Mouse (Mus musculus): ENCODE measurements around the gene Tmem63a. TPM values are rescaled to one million over a fixed set of nuclear protein-coding genes. Genes with fewer than 3 reads are reported as not detected.

Gene Tmem63a
- polyA plus RNA-seq, 1 experiment from 2014 or later: 8.0 TPM

DNA sequence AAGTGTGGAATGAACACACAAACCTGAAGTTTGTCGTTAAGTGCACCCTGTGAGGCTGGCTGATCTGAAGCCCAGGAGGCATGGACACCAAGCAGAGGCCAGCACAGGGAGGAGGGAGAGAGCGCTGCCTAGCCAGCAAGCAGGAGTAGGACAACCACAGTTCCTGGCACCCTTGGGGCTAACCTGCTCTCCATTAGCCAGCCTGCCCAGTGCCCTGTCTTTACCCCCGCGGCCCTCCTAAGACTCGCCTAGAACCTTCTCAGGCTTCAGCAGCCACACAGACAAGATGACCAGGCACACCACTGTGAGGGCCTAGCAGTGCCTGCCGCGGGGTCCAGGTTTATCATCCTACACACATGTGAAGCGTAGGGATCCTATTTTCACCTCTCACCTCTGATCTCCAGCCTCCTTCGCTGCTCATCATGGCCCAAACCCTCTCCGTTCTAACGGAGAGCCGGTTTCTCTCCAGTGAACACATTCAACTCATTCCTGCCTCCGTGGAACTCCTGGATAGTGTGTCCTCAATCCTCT is 75.8 kb downstream of the Tmem63a start:
- no peaks in the 10 kb centered on the region for H3K9me3 ChIP-seq (replicated peaks)
- no peak overlapping the region for H3K4me2 ChIP-seq
- H3K4me3 ChIP-seq (replicated peaks): no peak overlapping the region
- H3K4me1 ChIP-seq (replicated peaks): peaks cover 26% of the 10 kb centered on the region
- no peaks in the 10 kb centered on the region for H3K36me3 ChIP-seq (replicated peaks)
- no peak overlapping the region for H3K27ac ChIP-seq (replicated peaks)
- WGBS (ENCODE audit: insufficient replicate concordance): 59% methylated on average over 13 of the region's 13 CpGs
- H3K27me3 ChIP-seq: peaks cover 56% of the 10 kb centered on the region
- H3K9ac ChIP-seq: no peak overlapping the region
- ATAC-seq (ENCODE audit: insufficient read depth): no peak

DNA sequence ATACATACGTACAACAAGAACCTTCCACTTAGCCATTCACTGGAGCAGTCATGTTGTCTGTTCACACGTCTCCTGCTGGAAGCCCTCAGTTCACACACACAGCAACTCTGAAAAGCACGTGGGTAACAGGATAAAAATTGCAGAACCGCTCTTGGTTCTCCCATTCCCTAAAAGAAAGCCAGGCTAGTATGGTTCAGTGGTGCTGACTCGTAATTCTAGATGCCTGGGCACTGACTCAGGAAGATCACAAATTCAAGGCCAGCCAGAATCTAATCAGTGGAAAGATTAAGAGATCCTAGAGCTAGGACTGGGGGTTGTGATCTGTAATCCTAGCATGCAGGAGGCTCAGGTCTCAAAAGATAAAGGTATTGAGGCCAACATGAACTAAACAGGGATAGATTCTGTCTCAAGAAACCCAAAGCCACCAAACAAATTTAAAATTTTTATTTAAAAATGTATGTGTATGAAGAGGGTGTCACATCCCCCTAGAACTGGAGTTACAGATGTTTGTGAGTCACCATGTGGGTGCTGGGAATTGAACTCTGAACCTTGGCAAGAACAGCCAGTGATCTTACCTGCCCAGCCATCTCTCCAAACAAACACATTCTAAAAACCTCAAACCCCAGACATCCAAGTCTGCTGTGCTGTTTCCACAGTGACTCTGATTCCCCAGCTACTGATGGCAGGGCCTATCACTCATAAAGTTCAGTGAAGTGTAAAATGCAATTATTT is 78.8 kb downstream of the Tmem63a start, which contains the start of gene Ephx1:
TSS of gene Ephx1 (minus strand) at position 149 of the 732 bp plus-strand sequence.
- Histone ChIP-seq H3K4me3 (replicated peaks) (no peak within 1 kb of the TSS), H3K27ac (replicated peaks) (no peak within 1 kb of the TSS), H3K36me3 (replicated peaks) (no peaks in the 10 kb centered on the region), H3K4me2 (no peak within 1 kb of the TSS), H3K9me3 (replicated peaks) (no peaks in the 10 kb centered on the region), H3K27me3 (peaks cover 47% of the 10 kb centered on the region), H3K9ac (no peak within 1 kb of the TSS), H3K4me1 (replicated peaks) (peaks cover 26% of the 10 kb centered on the region)
- WGBS (ENCODE audit: insufficient replicate concordance): 38% methylated on average over 5 of the region's 5 CpGs
- ATAC-seq (ENCODE audit: insufficient read depth): no peak

DNA sequence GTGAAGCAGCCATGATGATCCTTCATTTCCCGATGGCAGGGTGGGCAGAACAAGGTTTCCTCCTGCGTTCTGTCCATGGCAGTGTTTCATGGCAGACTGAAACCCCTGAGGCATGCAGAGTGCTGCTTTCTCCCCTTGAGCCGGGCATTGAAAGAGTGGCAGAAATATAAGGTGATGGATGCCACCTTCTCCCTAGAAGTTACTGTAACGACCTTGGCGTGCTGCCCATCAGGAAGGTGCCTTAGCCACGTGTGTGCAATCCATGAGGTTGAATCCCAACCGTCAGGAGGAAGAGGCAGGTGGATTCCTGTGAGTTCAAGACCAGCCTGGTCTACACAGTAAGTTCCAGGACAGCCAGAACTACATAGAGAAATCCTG is 79.3 kb downstream of the Tmem63a start:
- no peak overlapping the region for H3K4me2 ChIP-seq
- H3K27ac ChIP-seq (replicated peaks): no peak overlapping the region
- H3K4me1 ChIP-seq (replicated peaks): peaks cover 24% of the 10 kb centered on the region
- H3K9me3 ChIP-seq (replicated peaks): no peaks in the 10 kb centered on the region
- H3K9ac ChIP-seq: no peak overlapping the region
- H3K27me3 ChIP-seq: peaks cover 43% of the 10 kb centered on the region
- H3K4me3 ChIP-seq (replicated peaks): no peak overlapping the region
- H3K36me3 ChIP-seq (replicated peaks): no peaks in the 10 kb centered on the region
- WGBS (ENCODE audit: insufficient replicate concordance): 61% methylated on average over 7 of the region's 7 CpGs
- ATAC-seq (ENCODE audit: insufficient read depth): no peak

DNA sequence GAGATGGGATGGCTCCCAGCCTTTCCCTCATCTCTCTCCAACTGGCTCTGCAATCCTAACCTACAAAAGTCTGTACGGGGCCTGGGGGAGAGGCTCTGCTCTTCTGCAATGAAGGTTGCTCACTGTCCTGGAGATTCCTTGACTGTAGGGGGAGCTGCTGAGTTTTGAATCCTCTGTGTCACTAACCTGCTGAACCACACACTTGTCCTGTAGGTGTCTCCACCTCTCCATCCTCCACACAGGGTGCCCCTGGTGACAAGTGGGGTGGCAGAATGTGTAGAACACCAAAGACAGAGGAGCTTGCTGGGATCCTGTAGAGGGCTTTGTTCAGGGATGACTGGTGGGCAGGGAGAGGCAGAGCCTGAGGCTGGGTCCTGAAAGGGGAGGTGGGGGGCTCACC is 80.1 kb downstream of the Tmem63a start:
- Histone ChIP-seq H3K27ac (replicated peaks) (no peak overlapping the region), H3K4me2 (no peak overlapping the region), H3K27me3 (peaks cover 35% of the 10 kb centered on the region), H3K9ac (no peak overlapping the region), H3K4me1 (replicated peaks) (peaks cover 17% of the 10 kb centered on the region), H3K9me3 (replicated peaks) (no peaks in the 10 kb centered on the region), H3K4me3 (replicated peaks) (no peak overlapping the region), H3K36me3 (replicated peaks) (no peaks in the 10 kb centered on the region)
- WGBS (ENCODE audit: insufficient replicate concordance): 11% methylated on average over 1 of the region's 1 CpGs
- ATAC-seq (ENCODE audit: insufficient read depth): peak; percentile 53

Other genes with a start within 250 kb of the Tmem63a start
- gene Mixl1, start 245.3 kb upstream of the Tmem63a start, polyA plus RNA-seq (2015; fragmentation: Nextera tagmentation; extraction: Ambion mirVana): 0.23 and 0.33 TPM in 2 replicates
- 7.6 and 8.3 TPM in 2 replicates for gene Acbd3, start 216.3 kb upstream of the Tmem63a start, polyA plus RNA-seq (2015; fragmentation: Nextera tagmentation; extraction: Ambion mirVana)
- 2,115 and 2,296 TPM in 2 replicates for gene H3f3a, start 128.4 kb upstream of the Tmem63a start, polyA plus RNA-seq (2015; fragmentation: Nextera tagmentation; extraction: Ambion mirVana)
- 21.8 and 22.4 TPM in 2 replicates for gene Sde2, start 91.2 kb upstream of the Tmem63a start, polyA plus RNA-seq (2015; fragmentation: Nextera tagmentation; extraction: Ambion mirVana)
- gene Lefty2, start 49.2 kb upstream of the Tmem63a start, polyA plus RNA-seq (2015; fragmentation: Nextera tagmentation; extraction: Ambion mirVana): not detected in 2 replicates
- gene Pycr2, start 38.1 kb upstream of the Tmem63a start, polyA plus RNA-seq (2015; fragmentation: Nextera tagmentation; extraction: Ambion mirVana): 93.6 and 108 TPM in 2 replicates
- 4.8 and 5.2 TPM in 2 replicates for gene Lefty1, start 7.3 kb upstream of the Tmem63a start, polyA plus RNA-seq (2015; fragmentation: Nextera tagmentation; extraction: Ambion mirVana)
- 7.5 and 8.2 TPM in 2 replicates for gene Ephx1, start 78.6 kb downstream of the Tmem63a start, polyA plus RNA-seq (2015; fragmentation: Nextera tagmentation; extraction: Ambion mirVana)
- 0.10 TPM in 1 of 2 replicates, not detected in the other for gene 9130409I23Rik, start 108.9 kb downstream of the Tmem63a start, polyA plus RNA-seq (2015; fragmentation: Nextera tagmentation; extraction: Ambion mirVana)
- 8.8 and 9.5 TPM in 2 replicates for gene Nvl, start 201.9 kb downstream of the Tmem63a start, polyA plus RNA-seq (2015; fragmentation: Nextera tagmentation; extraction: Ambion mirVana)
- 49.1 and 50.1 TPM in 2 replicates for gene Cnih4, start 202.3 kb downstream of the Tmem63a start, polyA plus RNA-seq (2015; fragmentation: Nextera tagmentation; extraction: Ambion mirVana)

Measured in liver, embryonic 15.5 days (tissue).